Mouse (Mus musculus) heart, postnatal 0 days (tissue): ENCODE data around the gene Kcnt2. TPM values are rescaled to one million over a fixed set of nuclear protein-coding genes. Genes with fewer than 3 reads are reported as not detected.

Source experiments
- ATAC-seq: fragments of 200-750 bp; cut with Nextera tagmentation; 2 replicates; pipeline ENCODE4 v1.8.0; 2017; ENCODE audit warnings: low read depth, moderate number of reproducible peaks, moderate library complexity; ENCODE audit not compliant: insufficient read depth
- DNase-seq: peaks from one replicate; pipeline ENCODE4 v3.0.0-alpha.2; 2016; ENCODE audit warnings: low spot score
- H3K27ac ChIP-seq: fragments of 300-500 bp; sonication (generic); 2 replicates; pipeline ENCODE4 v1.5.1; 2014; ENCODE audit warnings: low read depth, mild to moderate bottlenecking
- H3K27me3 ChIP-seq: fragments of 300-500 bp; sonication (generic); 2 replicates; pipeline ENCODE4 v1.6.1; 2014; ENCODE audit warnings: low read length, mixed read lengths; ENCODE audit not compliant: control insufficient read depth, insufficient read depth
- H3K36me3 ChIP-seq: fragments of 300-500 bp; sonication (generic); replicated peaks from 2 replicates; pipeline ENCODE4 v1.6.1; 2014; ENCODE audit warnings: low read length, mixed read lengths; ENCODE audit not compliant: control insufficient read depth, insufficient read depth
- H3K4me1 ChIP-seq: fragments of 300-500 bp; sonication (generic); 2 replicates; pipeline ENCODE4 v1.6.1; 2014; ENCODE audit warnings: antibody characterized with exemption; ENCODE audit not compliant: control insufficient read depth, insufficient read depth
- H3K4me2 ChIP-seq: fragments of 300-500 bp; sonication (generic); 2 replicates; pipeline ENCODE4 v1.6.1; 2014; ENCODE audit warnings: low read depth, mild to moderate bottlenecking, low read length, moderate library complexity
- H3K4me3 ChIP-seq: fragments of 300-500 bp; sonication (generic); 2 replicates; pipeline ENCODE4 v1.5.1; 2014; ENCODE audit warnings: low read depth, low read length
- H3K9ac ChIP-seq: fragments of 300-500 bp; sonication (generic); replicated peaks from 2 replicates; pipeline ENCODE4 v1.6.1; 2014; ENCODE audit warnings: low read depth, low read length, mixed read lengths
- H3K9me3 ChIP-seq: fragments of 300-500 bp; sonication (generic); replicated peaks from 2 replicates; pipeline ENCODE4 v1.6.1; 2016; ENCODE audit warnings: low read length; ENCODE audit not compliant: control insufficient read depth
- CTCF ChIP-seq: IDR thresholded peaks from 2 replicates; pipeline ENCODE4 v1.5.1; 2016; ENCODE audit warnings: antibody characterized with exemption, control low read depth, low read depth
- EP300 ChIP-seq: IDR thresholded peaks from 2 replicates; pipeline ENCODE4 v1.6.1; 2016; ENCODE audit warnings: antibody characterized with exemption, low read depth
- WGBS: fragments of 180-500 bp; shearing (Covaris S2); extraction: QIAGEN DNeasy Blood & Tissue Kit; methylation state at CpG from one replicate; pipeline ENCODE4 v1.1.7; 2014; 5-methylcytosine and 5-hydroxymethylcytosine counted together
- polyA plus RNA-seq: library from polyadenylated mRNA; unstranded; fragments of >200 nt; fragmentation: Nextera tagmentation; extraction: Ambion mirVana; gene quantifications from 2 replicates; pipeline ENCODE4 v1.2.1, GENCODE M21; 2015
- total RNA-seq: library from RNA; depleted of rRNA; stranded (reverse); fragments of >200 nt; gene quantifications from 2 replicates; pipeline ENCODE4 v1.2.3, GENCODE M21; 2014; ENCODE audit warnings: low replicate concordance

The Kcnt2 gene
- total and polyA plus RNA-seq, 2 experiments from 2014 or later = 0.38 to 0.42 TPM

- no peak overlapping the region for H3K9ac ChIP-seq
- H3K27me3 ChIP-seq = no peaks in the 10 kb centered on the region
- H3K9me3 ChIP-seq = no peaks in the 10 kb centered on the region
- no peak overlapping the region for H3K27ac ChIP-seq
- DNase-seq (no peak), ATAC-seq (no peak)
- no peaks in the 10 kb centered on the region for H3K36me3 ChIP-seq
- no peaks in the 10 kb centered on the region for H3K4me1 ChIP-seq
- no peak overlapping the region for H3K4me3 ChIP-seq
- no peak overlapping the region for H3K4me2 ChIP-seq
- WGBS = 78% methylated on average over 3 of the region's 3 CpGs
- TF ChIP-seq CTCF (no peak), EP300 (no peak)
Measured at GRCm38 (mm10) chr1:140293140-140293539, 47.2 kb downstream of the Kcnt2 start.

GRCm38 (mm10) chr1:140295482-140295881 is 49.5 kb downstream of the Kcnt2 start:
- Histone ChIP-seq H3K9me3 (no peaks in the 10 kb centered on the region), H3K27ac (no peak overlapping the region), H3K4me1 (no peaks in the 10 kb centered on the region), H3K27me3 (no peaks in the 10 kb centered on the region), H3K4me2 (no peak overlapping the region), H3K36me3 (no peaks in the 10 kb centered on the region), H3K9ac (no peak overlapping the region), H3K4me3 (no peak overlapping the region)
- ATAC-seq = no peak
- TF ChIP-seq EP300 = no peak
- no peak for TF ChIP-seq CTCF
- no peak for DNase-seq

GRCm38 (mm10) chr1:140304244-140304643 is 58.3 kb downstream of the Kcnt2 start:
- H3K27ac ChIP-seq = no peak overlapping the region
- H3K4me1 ChIP-seq = no peaks in the 10 kb centered on the region
- H3K27me3 ChIP-seq = no peaks in the 10 kb centered on the region
- H3K9me3 ChIP-seq = no peaks in the 10 kb centered on the region
- WGBS = 86% methylated on average over 1 of the region's 1 CpGs
- H3K4me3 ChIP-seq = no peak overlapping the region
- no peaks in the 10 kb centered on the region for H3K36me3 ChIP-seq
- no peak overlapping the region for H3K9ac ChIP-seq
- ATAC-seq (no peak), DNase-seq (no peak)
- no peak overlapping the region for H3K4me2 ChIP-seq
- TF ChIP-seq EP300 (no peak), CTCF (no peak)

- Histone ChIP-seq H3K9ac (no peak overlapping the region), H3K36me3 (no peaks in the 10 kb centered on the region), H3K27ac (no peak overlapping the region), H3K27me3 (no peaks in the 10 kb centered on the region), H3K9me3 (no peaks in the 10 kb centered on the region), H3K4me1 (no peaks in the 10 kb centered on the region), H3K4me3 (no peak overlapping the region), H3K4me2 (no peak overlapping the region)
- DNase-seq = no peak
- ATAC-seq = no peak
- no peak for TF ChIP-seq EP300
- no peak for TF ChIP-seq CTCF
Measured at GRCm38 (mm10) chr1:140305344-140305743, 59.4 kb downstream of the Kcnt2 start.

DNA sequence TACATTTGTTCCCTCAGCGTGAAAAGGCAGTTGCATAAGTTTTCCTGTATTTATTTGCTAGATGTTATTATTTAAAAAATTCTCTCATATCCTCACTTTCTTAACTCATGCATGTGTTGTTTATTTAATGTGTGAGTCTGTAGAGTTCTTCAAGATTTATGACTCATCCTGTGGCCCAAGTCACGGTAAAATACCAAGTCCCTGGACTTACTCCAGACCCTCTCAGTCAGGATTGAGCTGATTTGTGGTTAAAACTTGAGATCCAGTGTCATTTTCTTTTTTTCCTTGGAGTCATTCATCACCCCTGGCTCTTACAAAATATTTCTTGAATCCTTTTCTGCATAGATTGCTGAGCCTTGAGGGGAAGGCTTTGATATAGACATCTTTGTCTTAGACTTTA is 60.4 kb downstream of the Kcnt2 start:
- no peak overlapping the region for H3K27ac ChIP-seq

GRCm38 (mm10) chr1:140310739-140311138 is 64.8 kb downstream of the Kcnt2 start:
- Histone ChIP-seq H3K9me3 (no peaks in the 10 kb centered on the region), H3K36me3 (no peaks in the 10 kb centered on the region), H3K9ac (no peak overlapping the region), H3K27me3 (no peaks in the 10 kb centered on the region), H3K4me1 (no peaks in the 10 kb centered on the region), H3K4me3 (no peak overlapping the region), H3K27ac (no peak overlapping the region), H3K4me2 (no peak overlapping the region)
- DNase-seq (no peak), ATAC-seq (no peak)
- no peak for TF ChIP-seq EP300
- no peak for TF ChIP-seq CTCF
- WGBS = 74% methylated on average over 2 of the region's 2 CpGs

More for the DNA sequence above, 60.4 kb downstream of the Kcnt2 start:
- Histone ChIP-seq H3K27me3 (no peaks in the 10 kb centered on the region), H3K36me3 (no peaks in the 10 kb centered on the region), H3K4me2 (no peak overlapping the region), H3K9ac (no peak overlapping the region), H3K9me3 (no peaks in the 10 kb centered on the region), H3K4me1 (no peaks in the 10 kb centered on the region), H3K4me3 (no peak overlapping the region)
- no peak for DNase-seq
- 64% methylated on average over 2 of the region's 2 CpGs for WGBS
- ATAC-seq = no peak
- TF ChIP-seq EP300 = no peak
- TF ChIP-seq CTCF = no peak
